Mouse (Mus musculus) liver, adult (tissue): Measurements from ENCODE around the gene Plac8.

ENCODE experiments used
- GATA4 ChIP-seq: IDR thresholded peaks from 2 replicates; pipeline ENCODE4 v1.6.1; 2014; ENCODE audit warnings: mild to moderate bottlenecking, low read length; ENCODE audit not compliant: insufficient replicate concordance

Plac8 gene

GRCm38 (mm10) chr5:100559357-100559756 is 12.7 kb downstream of the Plac8 start:
- no peak for TF ChIP-seq GATA4

- TF ChIP-seq GATA4 = no peak
These were observed 13.3 kb downstream of the Plac8 start for GRCm38 (mm10) chr5:100558783-100559182.

GRCm38 (mm10) chr5:100557537-100557936 is 14.5 kb downstream of the Plac8 start:
- no peak for TF ChIP-seq GATA4

- no peak for TF ChIP-seq GATA4
These were observed 15.0 kb downstream of the Plac8 start for GRCm38 (mm10) chr5:100557019-100557418.

GRCm38 (mm10) chr5:100553426-100553825 is 18.6 kb downstream of the Plac8 start:
- no peak for TF ChIP-seq GATA4

GRCm38 (mm10) chr5:100551952-100552351 is 20.1 kb downstream of the Plac8 start:
- no peak for TF ChIP-seq GATA4

GRCm38 (mm10) chr5:100550151-100550550 is 21.9 kb downstream of the Plac8 start:
- no peak for TF ChIP-seq GATA4

GRCm38 (mm10) chr5:100549311-100549710 is 22.7 kb downstream of the Plac8 start:
- TF ChIP-seq GATA4 = no peak

GRCm38 (mm10) chr5:100548236-100548635 is 23.8 kb downstream of the Plac8 start:
- TF ChIP-seq GATA4 = no peak

GRCm38 (mm10) chr5:100546294-100547080 is 25.6 kb downstream of the Plac8 start:
- no peak for TF ChIP-seq GATA4

- TF ChIP-seq GATA4 = no peak
These were observed 35.4 kb downstream of the Plac8 start for GRCm38 (mm10) chr5:100536638-100537037.

- no peak for TF ChIP-seq GATA4
These were observed 36.2 kb downstream of the Plac8 start for GRCm38 (mm10) chr5:100535826-100536225.

GRCm38 (mm10) chr5:100526164-100526563 is 45.9 kb downstream of the Plac8 start:
- no peak for TF ChIP-seq GATA4

- TF ChIP-seq GATA4 = no peak
These were observed 46.4 kb downstream of the Plac8 start for GRCm38 (mm10) chr5:100525620-100526019.

- no peak for TF ChIP-seq GATA4
These were observed 47.1 kb downstream of the Plac8 start for GRCm38 (mm10) chr5:100524921-100525320.

GRCm38 (mm10) chr5:100523331-100523730 is 48.7 kb downstream of the Plac8 start:
- no peak for TF ChIP-seq GATA4

- TF ChIP-seq GATA4 = no peak
These were observed 51.8 kb downstream of the Plac8 start for GRCm38 (mm10) chr5:100520223-100520622.

GRCm38 (mm10) chr5:100519027-100519411 is 53.0 kb downstream of the Plac8 start:
- TF ChIP-seq GATA4 = no peak
